Mouse (Mus musculus) C2C12 (cell line): ENCODE measurements around the gene Mia2. TPM values are rescaled to one million over a fixed set of nuclear protein-coding genes. Genes with fewer than 3 reads are reported as not detected.

Experiments
- H3K27me3 ChIP-seq: one replicate; pipeline ENCODE4 v1.6.1; 2011; ENCODE audit not compliant: control insufficient read depth, insufficient read depth, insufficient read length
- H3K36me3 ChIP-seq: one replicate; pipeline ENCODE4 v1.6.1; 2011; ENCODE audit not compliant: control insufficient read depth, insufficient read depth
- H3K4me3 ChIP-seq: one replicate; pipeline ENCODE4 v1.5.1; 2011; ENCODE audit warnings: mild to moderate bottlenecking, control low read depth; ENCODE audit not compliant: poor library complexity, insufficient read depth, severe bottlenecking
- H3K79me2 ChIP-seq: one replicate; pipeline ENCODE4 v1.6.1; 2011; ENCODE audit not compliant: control insufficient read depth, insufficient read depth
- H3K79me3 ChIP-seq: one replicate; pipeline ENCODE4 v1.6.1; 2011; ENCODE audit warnings: low read depth, control low read depth
- H3ac ChIP-seq: one replicate; pipeline ENCODE3; 2011; ENCODE audit warnings: low read depth; ENCODE audit not compliant: control insufficient read depth, insufficient read length
- CEBPB ChIP-seq: IDR thresholded peaks from one replicate; pipeline ENCODE4 v1.6.1; 2011; ENCODE audit warnings: low read depth, mild to moderate bottlenecking, control low read depth, moderate library complexity
- CTCF ChIP-seq: IDR thresholded peaks from one replicate; pipeline ENCODE4 v1.5.1; 2011; ENCODE audit not compliant: control insufficient read depth, insufficient read depth, insufficient read length
- FOSL1 ChIP-seq: IDR thresholded peaks from one replicate; pipeline ENCODE4 v1.8.0; 2011; ENCODE audit warnings: mild to moderate bottlenecking, low read length; ENCODE audit not compliant: poor library complexity, insufficient read depth, severe bottlenecking
- MAX ChIP-seq: IDR thresholded peaks from one replicate; pipeline ENCODE4 v1.6.1; 2011; ENCODE audit warnings: mild to moderate bottlenecking, control low read depth
- MYOD1 ChIP-seq: IDR thresholded peaks from one replicate; pipeline ENCODE4 v1.6.1; 2011; ENCODE audit warnings: low read depth; ENCODE audit not compliant: control insufficient read depth, insufficient read length
- MYOG ChIP-seq: IDR thresholded peaks from one replicate; pipeline ENCODE4 v1.6.1; 2011; ENCODE audit not compliant: control insufficient read depth, insufficient read length; ENCODE audit errors: extremely low read depth
- USF1 ChIP-seq: IDR thresholded peaks from one replicate; pipeline ENCODE4 v1.6.1; 2011; ENCODE audit warnings: low read depth, mild to moderate bottlenecking, control low read depth, moderate library complexity
- polyA plus RNA-seq: library from polyadenylated mRNA; unstranded; fragments of >200 nt; fragmentation: generic; extraction: Trizol; gene quantifications from one replicate; pipeline ENCODE4 v1.2.1, GENCODE M21; 2012; ENCODE audit warnings: missing spikeins

The Mia2 gene
- polyA plus RNA-seq, 1 experiment: 13.3 TPM

DNA sequence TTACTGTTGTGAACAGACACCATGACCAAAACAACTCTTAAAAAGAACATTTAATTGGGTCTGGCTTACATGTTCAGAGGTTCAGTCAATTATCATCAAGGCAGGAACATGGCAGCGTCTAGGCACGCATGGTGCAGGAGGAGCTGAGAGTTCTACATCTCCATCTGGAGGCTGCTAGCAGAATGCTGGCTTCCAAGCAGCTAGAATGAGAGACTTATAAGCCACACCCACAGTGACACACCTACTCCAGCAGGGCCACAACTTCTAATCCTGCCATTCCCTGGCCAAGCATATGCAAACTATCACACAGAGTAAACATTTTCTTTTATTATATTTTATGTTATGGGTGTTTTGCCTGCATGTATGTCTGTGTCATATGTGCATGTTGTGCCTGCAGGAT lies 43.8 kb downstream of the Mia2 start:
- peaks cover 52% of the 10 kb centered on the region for H3K79me2 ChIP-seq
- no peak overlapping the region for H3ac ChIP-seq
- H3K36me3 ChIP-seq: peaks cover 69% of the 10 kb centered on the region
- H3K4me3 ChIP-seq: no peak overlapping the region
- TF ChIP-seq CTCF (no peak), MAX (no peak), CEBPB (no peak), MYOD1 (no peak), FOSL1 (no peak), MYOG (no peak), USF1 (no peak)
- H3K79me3 ChIP-seq: peaks cover 30% of the 10 kb centered on the region
- no peaks in the 10 kb centered on the region for H3K27me3 ChIP-seq

DNA sequence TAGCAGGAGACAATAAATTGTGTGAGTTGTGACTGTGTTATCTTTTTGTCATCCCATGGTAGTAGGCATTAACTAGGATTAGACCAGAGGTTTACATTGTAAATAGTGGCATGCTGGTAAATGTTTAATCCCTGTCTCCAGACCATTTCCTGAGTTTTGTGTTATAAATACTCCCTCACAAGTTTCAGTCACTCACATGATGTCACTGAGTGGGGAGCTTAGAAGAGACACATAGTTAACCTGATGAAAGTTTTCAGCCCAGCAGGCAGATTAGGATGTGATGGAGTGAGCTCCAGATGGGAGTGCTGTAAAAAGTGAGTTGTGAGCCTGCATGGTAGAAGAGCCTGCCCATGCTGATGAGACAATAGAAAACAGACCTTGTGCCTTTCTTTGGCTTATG lies 49.5 kb downstream of the Mia2 start:
- Histone ChIP-seq H3K79me3 (peaks cover 2% of the 10 kb centered on the region), H3K36me3 (peaks cover 86% of the 10 kb centered on the region)

DNA sequence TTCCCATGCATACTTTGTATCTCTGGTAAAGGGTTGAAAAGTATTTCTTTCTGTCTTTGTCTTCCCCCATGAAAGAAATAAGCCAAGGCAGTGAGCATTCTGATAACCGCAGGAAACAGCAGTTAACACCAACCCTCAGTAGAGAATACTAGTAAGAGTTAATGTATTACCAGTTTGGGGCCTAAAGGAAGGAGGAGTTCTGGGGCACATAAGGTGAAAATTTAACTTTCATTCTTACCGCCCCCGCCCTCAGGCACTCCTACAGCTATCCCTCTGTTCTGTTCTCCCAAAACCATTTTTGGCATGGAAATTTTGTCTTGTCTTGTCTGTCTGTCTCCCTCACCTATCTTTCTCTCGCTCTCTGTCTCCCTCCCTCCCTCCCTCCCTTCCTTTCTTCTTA lies 54.1 kb downstream of the Mia2 start:
- no peak overlapping the region for H3ac ChIP-seq
- no peaks in the 10 kb centered on the region for H3K27me3 ChIP-seq
- H3K79me2 ChIP-seq: no peaks in the 10 kb centered on the region
- H3K36me3 ChIP-seq: peaks cover 81% of the 10 kb centered on the region
- H3K79me3 ChIP-seq: peaks cover 2% of the 10 kb centered on the region
- TF ChIP-seq MYOG (no peak), CTCF (no peak), USF1 (no peak), MAX (no peak), FOSL1 (no peak)
- H3K4me3 ChIP-seq: no peak overlapping the region

More for the DNA sequence above, 49.5 kb downstream of the Mia2 start:
- no peak overlapping the region for H3ac ChIP-seq
- TF ChIP-seq MAX: no peak
- no peak for TF ChIP-seq USF1
- no peak for TF ChIP-seq CEBPB
- TF ChIP-seq MYOD1: no peak
- no peak for TF ChIP-seq CTCF
- no peak for TF ChIP-seq MYOG
- TF ChIP-seq FOSL1: no peak
- H3K27me3 ChIP-seq: no peaks in the 10 kb centered on the region
- H3K4me3 ChIP-seq: no peak overlapping the region
- peaks cover 5% of the 10 kb centered on the region for H3K79me2 ChIP-seq

DNA sequence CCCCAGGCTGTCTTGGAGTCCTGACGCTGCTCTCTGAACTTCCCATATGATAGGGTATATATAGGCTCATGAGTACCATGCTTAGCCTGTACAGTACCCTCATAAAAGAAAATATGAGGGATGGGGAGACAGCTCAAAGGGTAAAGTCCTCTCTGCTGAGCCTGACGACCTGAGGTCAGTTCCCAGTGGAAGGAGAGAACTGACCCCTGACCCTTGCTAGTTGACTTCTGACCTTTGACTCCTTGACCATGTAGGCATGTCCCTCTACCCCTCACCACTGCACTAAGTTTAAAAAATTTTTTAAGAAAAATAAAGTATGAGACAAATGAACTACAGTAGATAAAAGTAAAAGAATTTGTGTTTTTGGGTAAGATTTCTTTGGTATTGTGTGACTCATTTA lies 65.5 kb downstream of the Mia2 start:
- peaks cover 91% of the 10 kb centered on the region for H3K36me3 ChIP-seq
- no peak for TF ChIP-seq MAX
- TF ChIP-seq MYOG: no peak
- TF ChIP-seq MYOD1: no peak
- TF ChIP-seq CTCF: no peak
- TF ChIP-seq CEBPB: no peak
- TF ChIP-seq FOSL1: no peak
- TF ChIP-seq USF1: no peak
- no peak overlapping the region for H3ac ChIP-seq
- no peaks in the 10 kb centered on the region for H3K79me3 ChIP-seq
- H3K4me3 ChIP-seq: no peak overlapping the region
- no peaks in the 10 kb centered on the region for H3K79me2 ChIP-seq
- H3K27me3 ChIP-seq: no peaks in the 10 kb centered on the region

DNA sequence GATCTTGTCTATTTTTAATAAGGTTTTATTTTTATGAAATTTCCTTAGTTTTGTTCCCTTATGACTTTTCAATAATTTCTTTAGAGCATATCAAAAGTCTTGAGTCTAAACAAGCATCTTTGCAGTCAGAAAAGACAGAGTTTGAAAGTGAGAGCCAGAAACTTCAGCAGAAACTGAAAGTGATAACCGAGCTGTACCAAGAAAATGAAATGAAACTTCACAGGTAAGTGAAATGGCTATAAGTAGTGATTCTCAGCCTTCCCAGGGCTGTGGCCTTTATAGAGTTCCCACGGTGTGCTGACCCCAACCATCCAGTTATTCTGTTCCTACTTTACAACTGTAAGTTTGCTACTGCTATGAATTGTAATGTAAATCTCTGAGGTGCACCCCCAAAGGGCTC lies 67.2 kb downstream of the Mia2 start:
- TF ChIP-seq CEBPB (no peak), CTCF (no peak), MYOG (no peak), MAX (no peak), MYOD1 (no peak), FOSL1 (no peak), USF1 (no peak)
- H3K27me3 ChIP-seq: no peaks in the 10 kb centered on the region
- peaks cover 89% of the 10 kb centered on the region for H3K36me3 ChIP-seq
- no peak overlapping the region for H3ac ChIP-seq
- H3K4me3 ChIP-seq: no peak overlapping the region
- H3K79me3 ChIP-seq: no peaks in the 10 kb centered on the region
- H3K79me2 ChIP-seq: no peaks in the 10 kb centered on the region

DNA sequence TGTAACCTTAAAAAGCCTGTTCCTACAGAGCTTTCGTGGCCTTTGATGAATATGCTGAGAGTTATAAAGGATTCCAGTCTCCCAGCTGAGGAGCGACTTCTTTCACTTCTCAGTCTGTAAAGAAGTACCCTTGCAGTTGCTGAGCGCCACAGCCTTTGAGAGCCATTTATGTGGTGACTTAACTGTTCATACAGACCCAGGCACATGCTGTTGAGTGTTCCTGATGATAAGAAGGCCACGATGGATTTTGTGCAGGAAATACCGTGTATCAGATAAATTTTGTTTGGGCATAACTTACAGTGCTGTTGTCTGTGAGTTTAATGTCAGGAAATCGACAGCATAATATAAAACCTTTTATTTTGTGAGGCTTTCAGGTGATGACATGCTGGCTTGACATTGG lies 68.9 kb downstream of the Mia2 start:
- Histone ChIP-seq H3K27me3 (no peaks in the 10 kb centered on the region), H3K4me3 (no peak overlapping the region), H3K36me3 (peaks cover 89% of the 10 kb centered on the region), H3ac (no peak overlapping the region), H3K79me3 (no peaks in the 10 kb centered on the region), H3K79me2 (no peaks in the 10 kb centered on the region)
- TF ChIP-seq CEBPB (no peak), FOSL1 (no peak), USF1 (no peak), CTCF (no peak), MYOD1 (no peak), MAX (no peak), MYOG (no peak)
